Mouse (Mus musculus): ENCODE measurements around the gene Prom2. TPM values are rescaled to one million over a fixed set of nuclear protein-coding genes. Genes with fewer than 3 reads are reported as not detected.

Prom2 gene
- polyA plus RNA-seq, 1 experiment = 118 TPM

DNA sequence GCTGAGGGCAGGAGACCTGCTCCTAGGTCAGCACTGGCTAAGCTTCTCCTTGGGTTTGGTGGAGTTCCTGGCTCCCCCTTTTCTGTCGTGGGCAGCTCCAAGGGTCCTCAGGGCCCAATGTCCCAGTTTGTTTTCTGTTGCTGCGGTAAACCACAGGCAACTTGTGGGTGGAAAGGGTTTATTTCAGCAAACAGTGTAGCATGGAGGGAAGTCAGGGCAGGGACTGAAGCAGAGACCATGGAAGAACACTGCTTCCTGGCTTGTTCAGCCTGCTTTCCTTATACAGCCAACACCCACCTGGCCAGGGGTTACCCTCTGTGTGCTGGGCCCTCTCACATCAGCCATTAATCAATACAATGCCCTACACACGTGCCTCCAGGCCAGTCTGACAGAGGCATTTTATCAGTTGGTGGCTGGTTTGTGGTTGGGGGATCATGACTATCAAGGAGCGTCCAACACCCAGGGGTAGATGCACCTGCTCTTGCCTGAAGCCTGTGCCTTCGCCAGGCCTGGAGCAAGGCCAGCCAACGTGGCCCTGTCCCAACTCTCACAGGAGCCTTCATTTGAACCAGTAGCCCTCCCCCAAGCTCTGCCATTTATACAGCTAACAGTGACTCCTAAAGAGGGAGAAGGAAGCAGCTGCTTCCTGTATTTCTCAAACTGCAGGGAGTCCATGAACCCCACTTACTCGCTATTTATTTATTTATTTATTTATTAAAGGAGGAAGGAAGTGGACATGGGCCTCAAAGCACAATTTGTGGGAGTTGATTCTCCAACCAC lies 17.1 kb downstream of the Prom2 start:
- DNase-seq (ENCODE audit: low spot score) = no peak

GRCm38 (mm10) chr2:127522006-127522441 lies 19.2 kb downstream of the Prom2 start, which contains the start of gene Kcnip3:
Kcnip3 (minus strand) TSS chr2:127522094.
- no peak for DNase-seq (ENCODE audit: low spot score)

GRCm38 (mm10) chr2:127521172-127522005 lies 19.9 kb downstream of the Prom2 start:
- DNase-seq (ENCODE audit: low spot score) = no peak

- DNase-seq (ENCODE audit: low spot score) = no peak
Measured at GRCm38 (mm10) chr2:127520123-127520522, 21.1 kb downstream of the Prom2 start.

DNA sequence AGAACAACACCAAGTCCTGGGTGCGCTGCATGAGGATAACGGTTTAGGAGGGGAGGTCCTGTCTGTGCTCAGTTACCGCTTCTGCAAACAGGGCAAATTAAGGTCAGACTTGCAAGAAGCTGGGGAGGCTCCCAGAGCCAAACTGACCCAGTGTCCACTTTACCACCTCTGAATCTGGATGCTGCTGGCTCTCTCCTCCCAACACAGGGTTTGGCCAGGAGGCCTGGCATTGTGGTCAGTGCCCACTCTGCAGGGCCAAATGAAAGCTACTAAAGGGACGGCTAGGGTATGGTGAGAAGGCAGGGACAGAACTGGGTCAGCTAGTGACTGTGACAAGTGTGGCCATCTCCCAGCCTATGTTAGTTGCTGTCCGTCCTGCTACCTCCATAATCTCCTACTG lies 22.0 kb downstream of the Prom2 start:
- no peak for DNase-seq (ENCODE audit: low spot score)

DNA sequence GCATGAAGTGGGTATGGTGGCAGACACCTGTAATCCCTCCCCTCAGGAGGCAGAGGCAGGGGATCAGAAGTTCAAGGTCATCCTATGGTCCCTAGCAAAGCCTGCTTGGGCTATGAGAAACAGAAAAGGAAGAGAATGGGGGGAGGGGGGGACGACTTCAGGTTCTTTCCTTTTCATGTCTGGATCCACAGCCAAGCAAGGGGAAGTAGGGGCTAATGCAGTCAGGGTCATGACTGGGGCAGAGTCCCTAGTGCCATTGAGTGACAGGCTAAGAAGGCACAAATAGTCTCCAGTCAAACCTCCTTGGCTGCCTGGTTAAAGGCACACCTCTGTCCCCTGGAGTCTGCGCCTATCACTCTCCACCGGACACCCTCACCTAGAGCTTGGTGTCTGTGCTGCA lies 22.4 kb downstream of the Prom2 start:
- no peak for DNase-seq (ENCODE audit: low spot score)

DNA sequence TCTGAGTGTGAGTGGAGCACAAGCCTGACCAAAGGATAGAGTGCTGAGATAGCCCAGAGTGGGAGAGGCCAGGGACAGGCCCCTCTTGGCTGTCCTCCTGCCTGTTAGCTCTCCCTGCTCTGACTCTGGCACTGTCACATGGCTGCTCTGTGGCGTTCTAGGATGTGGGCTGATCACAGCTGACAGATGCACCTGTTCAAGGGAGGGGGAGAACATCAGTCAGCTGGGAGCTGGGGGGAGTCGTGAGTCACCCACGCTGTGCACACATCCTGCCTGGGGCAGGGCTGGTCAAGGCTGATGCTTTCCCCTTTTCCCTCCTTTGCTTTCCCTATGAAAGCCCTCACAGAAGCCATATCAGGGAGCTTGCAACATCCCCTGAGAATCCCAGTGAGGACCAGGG lies 23.0 kb downstream of the Prom2 start:
- no peak for DNase-seq (ENCODE audit: low spot score)

DNA sequence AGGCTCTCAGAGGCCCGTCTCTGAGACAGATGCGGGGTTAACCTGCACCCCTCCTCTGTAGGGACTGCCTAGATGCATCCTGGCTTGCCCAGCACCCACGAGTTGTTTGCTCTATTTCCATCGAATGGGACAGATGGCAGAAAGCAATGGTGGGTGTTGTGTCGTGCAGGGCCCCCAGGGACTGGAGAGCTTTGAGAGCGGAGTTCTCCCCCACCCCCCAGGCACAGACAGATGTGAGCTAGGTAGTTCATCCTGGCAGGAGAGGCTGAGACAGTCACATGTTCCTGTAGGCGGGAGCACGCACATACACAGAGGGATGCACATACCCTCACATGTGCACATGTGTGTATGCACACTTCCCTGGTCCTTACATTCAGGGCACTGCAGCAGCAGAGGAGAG lies 24.2 kb downstream of the Prom2 start:
- DNase-seq (ENCODE audit: low spot score) = no peak

DNA sequence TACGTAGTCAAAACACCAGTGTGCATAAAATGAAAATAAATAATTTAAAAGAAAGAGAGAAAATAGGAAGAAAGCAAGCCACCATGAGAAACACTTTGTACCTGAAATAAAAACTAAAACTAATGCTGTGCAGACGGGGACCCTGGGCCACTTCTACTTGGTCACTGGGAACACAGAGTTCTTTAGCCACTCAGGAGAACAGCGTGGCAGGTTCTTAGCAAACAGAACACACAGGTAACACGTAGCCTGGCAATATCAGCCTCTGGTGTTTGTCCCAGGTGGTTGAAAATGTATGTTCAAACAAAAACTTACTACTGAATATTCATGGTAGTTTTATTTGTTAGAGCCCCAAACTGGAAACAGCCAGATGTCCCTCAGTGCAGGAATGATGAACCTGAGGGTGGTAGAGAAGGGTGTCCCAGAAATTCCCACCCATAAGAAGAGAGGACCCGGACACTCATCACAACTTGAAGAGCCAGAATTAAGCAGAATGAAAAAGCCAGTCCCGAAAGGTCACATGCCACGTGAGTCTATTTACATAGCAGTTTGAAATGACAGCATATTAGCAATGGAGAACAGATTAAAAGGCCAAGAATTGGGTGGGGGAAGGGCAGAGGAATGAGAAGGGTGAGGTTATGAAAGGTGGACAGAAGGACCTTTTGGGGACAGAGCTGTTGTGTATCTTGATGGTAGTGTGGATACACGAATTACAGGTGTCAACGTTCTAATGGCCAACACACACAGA lies 26.7 kb downstream of the Prom2 start:
- no peak for DNase-seq (ENCODE audit: low spot score)

DNA sequence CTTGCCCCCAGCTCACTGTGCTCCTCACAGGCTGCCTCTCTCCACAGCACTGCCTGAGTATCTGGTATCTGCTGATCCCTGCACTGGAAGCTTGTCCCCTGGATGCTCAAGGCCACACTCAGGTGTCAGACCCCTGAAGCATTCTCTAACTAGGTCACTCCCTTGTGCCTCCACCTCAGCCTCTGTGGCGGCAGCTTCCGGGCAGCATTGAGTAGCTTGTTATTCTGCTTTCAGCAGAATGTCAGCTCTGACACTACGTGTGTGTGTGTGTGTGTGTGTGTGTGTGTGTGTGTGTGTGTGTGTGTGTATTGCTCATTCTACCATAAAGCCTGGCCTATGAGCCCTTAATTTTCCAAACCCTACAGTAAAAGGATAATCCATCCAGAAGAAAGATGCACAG lies 28.0 kb downstream of the Prom2 start:
- DNase-seq (ENCODE audit: low spot score) = no peak

DNA sequence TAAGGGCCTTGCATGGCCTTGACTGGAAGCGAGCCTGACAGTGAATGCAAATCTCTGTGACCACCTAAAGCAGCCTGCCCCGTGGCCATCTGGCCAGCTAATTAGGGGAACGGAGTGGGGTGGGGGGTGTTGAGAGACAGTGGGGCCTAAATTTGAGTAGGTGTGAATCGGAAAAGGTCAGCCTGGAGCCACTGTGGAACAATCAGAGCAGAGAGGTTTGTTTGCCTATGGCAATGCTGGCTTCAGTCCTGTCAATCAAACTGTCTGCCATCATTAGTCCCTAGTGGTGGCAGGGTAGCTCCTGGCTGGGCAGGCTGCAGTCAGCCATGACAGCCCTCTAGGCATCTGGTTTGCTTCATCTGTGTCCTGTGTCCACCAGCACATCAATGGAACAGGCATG lies 29.8 kb downstream of the Prom2 start:
- DNase-seq (ENCODE audit: low spot score) = no peak

GRCm38 (mm10) chr2:127507967-127508660 lies 33.2 kb downstream of the Prom2 start:
- no peak for DNase-seq (ENCODE audit: low spot score)

DNA sequence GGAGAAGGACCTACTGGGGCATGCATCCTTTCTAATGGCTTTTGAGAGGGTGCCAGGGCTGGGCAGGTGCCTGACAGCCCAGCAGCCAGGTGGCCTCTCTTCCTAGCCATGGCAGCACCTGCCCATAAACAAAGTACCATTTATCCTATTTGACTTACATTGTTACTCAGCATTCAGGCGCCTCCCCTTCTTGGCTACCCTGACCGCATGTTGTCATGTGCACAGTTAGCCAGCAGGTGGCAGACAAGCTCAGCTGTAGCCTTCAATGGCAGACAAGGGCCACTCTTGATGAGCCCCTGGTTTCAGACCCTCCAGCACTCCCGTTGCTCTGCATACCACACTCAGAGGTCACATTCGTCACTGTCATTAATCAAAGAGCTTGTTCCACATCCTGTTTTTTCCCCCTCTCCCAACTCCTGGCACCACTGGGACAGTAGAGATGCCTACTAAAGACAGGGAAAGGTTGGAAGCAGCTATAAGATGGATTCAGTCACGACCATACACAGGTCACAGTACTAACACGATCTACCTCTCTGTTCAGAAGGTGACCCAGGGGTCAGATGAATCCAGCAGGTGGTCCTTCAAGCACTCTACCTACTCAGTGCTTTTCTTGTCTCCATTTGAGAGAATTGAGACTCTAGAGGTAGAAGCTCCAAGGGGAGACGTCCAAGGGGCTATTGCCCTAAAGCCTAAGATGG lies 34.0 kb downstream of the Prom2 start:
- DNase-seq (ENCODE audit: low spot score) = peak; percentile 66

GRCm38 (mm10) chr2:127506131-127506632 lies 35.1 kb downstream of the Prom2 start:
- no peak for DNase-seq (ENCODE audit: low spot score)

DNA sequence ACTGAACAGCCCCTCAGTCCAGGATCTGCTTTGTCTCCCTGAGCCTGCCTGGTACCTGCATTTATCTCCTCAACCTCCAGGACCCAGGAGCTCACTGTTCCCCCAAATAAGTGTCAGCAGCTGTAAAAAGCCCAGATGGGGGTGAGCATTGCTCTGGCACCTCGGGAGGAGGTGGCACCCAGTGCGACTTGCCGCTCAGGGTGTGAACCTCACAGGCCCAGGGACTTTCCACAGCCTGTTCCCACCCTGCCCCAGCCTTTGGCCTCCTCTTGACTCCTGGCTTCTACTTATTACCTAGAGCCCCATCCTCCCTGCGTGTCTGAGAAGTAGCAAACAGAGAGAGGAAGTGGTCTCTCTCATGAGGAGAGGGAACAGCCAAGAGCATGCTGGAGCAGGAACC lies 36.1 kb downstream of the Prom2 start:
- no peak for DNase-seq (ENCODE audit: low spot score)

DNA sequence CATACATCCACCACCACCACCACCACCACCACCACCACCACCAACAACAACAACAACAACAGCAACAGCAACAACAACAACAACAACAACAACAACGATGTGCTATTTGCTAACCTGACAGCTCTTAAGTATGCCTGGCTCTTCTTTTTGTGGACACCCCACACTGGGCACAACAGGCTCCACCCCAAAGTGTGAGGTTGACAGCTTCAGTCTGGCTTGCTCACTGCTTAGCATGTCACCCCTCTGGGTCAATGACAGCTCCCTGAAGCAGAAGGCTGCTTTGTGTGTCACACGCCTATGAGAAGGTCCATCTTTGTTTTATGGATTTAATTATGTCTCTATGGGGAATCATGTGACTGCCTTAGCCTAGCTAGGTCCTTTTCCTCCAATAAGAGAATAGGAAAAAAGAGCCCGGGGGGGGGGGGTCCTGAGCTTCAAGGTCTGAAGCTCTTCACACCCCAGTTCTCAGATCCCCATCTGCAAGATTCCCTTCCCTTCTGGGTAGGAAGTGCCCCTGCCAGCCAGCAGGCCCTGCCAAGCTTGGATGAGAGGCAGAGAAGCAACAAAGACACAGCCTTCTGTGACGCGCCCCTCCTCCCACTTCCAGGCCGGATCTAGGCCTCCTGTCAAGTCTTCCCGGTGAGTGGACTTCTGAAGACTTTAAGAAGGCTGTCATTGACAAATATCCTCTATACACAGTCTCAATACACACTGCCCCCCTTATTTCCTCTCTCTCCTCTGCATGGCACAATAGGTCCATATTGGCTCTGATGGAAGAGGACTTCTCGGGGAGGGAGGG lies 37.3 kb downstream of the Prom2 start:
- DNase-seq (ENCODE audit: low spot score) = no peak

GRCm38 (mm10) chr2:127501061-127501460 lies 40.2 kb downstream of the Prom2 start:
- DNase-seq (ENCODE audit: low spot score) = no peak

GRCm38 (mm10) chr2:127498750-127499149 lies 42.5 kb downstream of the Prom2 start:
- DNase-seq (ENCODE audit: low spot score) = no peak

DNA sequence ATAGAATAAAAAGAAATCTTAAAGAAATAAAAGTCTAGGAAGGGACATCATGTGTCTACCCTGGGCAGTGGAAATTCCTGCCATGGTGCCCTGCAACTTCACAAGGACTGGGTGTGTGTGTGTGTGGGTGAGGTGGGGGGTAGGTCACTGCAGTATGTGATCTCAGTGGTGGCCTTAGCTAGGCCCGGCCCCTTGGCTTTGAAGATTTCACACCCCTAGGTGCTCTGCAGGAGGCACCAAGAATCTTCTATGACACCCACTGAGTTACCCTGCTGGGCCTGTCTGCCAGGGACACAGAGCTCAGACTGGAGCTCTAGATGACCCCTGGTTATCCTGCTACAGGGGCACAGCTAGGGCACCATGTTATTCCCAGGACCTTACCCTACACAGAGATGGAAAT lies 44.9 kb downstream of the Prom2 start:
- no peak for DNase-seq (ENCODE audit: low spot score)
